Mouse (Mus musculus): ENCODE data around the gene Hpse2. TPM values are rescaled to one million over a fixed set of nuclear protein-coding genes. Genes with fewer than 3 reads are reported as not detected.
A peak's percentile ranks its signal among the peaks of the same experiment; 100 is the strongest.

The Hpse2 gene
- polyA plus RNA-seq, 1 experiment from 2014 or later, result 11.4 TPM

GRCm38 (mm10) chr19:43387071-43387770 lies 934 bp downstream of the Hpse2 start:
- TF ChIP-seq CTCF (IDR thresholded peaks at IDR 0.05; ENCODE audit: low read depth), result no peak
- H3K27me3 ChIP-seq (ENCODE audit: insufficient read depth, low read length), result peaks cover 51% of the 10 kb centered on the region
- 2% methylated on average over 14 of the region's 14 CpGs for WGBS
- peak overlapping the region; percentile 60 for H3K27ac ChIP-seq (ENCODE audit: low read depth)
- H3K4me2 ChIP-seq, result peak overlapping the region; percentile 67
- no peaks in the 10 kb centered on the region for H3K36me3 ChIP-seq (ENCODE audit: insufficient read depth)
- H3K9me3 ChIP-seq (ENCODE audit: low read depth, low read length), result no peaks in the 10 kb centered on the region
- ATAC-seq (ENCODE audit: insufficient read depth), result no peak
- H3K4me3 ChIP-seq (ENCODE audit: low read depth, low read length), result peak overlapping the region; percentile 48
- H3K4me1 ChIP-seq (ENCODE audit: insufficient read depth), result 0 out of 2 replicates have a peak, but pooled peaks cover 3% of the 10 kb centered on the region
- peak overlapping the region; percentile 64 for H3K9ac ChIP-seq
- peak; percentile 40 for DNase-seq

DNA sequence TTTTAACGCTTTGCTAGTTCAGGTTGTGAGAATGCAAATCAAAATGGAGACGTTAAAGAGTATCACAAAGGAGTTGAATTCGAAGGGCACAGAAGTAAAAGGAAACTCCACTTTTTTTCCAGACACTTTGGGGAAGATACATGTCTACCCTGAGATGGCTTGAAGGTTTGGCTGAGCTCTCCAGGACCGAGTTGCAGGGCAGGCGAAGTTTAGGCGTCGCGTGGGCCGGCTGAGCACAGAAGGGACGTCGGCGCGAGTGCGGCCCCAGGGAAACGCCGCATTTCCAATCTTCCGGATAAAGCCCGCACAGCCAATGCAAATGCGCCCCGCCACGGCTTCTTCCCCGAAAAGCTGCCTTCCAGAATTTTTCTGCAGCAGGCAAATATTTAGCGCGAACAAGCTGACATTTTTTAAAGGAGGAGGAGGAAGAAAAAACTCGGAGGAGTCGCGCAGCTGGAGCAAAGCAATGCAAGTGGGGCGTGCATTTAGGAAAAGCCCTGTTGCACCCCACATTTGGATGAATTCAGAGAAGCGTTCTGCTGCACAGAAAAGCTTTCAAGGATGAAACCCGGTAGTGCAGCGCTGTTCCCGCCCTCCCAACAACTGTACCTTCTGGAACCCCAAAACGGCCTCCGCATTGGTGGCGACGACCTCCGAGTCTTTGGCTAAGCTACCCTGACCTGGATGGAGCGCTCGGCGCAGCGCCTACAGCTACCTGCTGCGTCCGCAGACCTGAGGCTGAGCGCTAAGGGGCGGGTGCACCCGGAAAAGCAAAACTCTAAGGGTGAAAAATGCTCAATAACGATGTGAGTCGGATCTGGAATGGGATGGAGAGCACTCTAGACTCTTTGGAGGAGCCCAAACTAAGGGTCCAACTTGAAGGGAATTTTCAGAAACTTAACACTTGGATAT lies 1.9 kb downstream of the Hpse2 start:
- H3K27ac ChIP-seq (ENCODE audit: low read depth), result peak overlapping the region; percentile 60
- peaks cover 51% of the 10 kb centered on the region for H3K27me3 ChIP-seq (ENCODE audit: insufficient read depth, low read length)
- DNase-seq (peak; percentile 69), ATAC-seq (ENCODE audit: insufficient read depth) (0 out of 2 replicates have a peak, but pooled peaks have one; percentile 47)
- no peaks in the 10 kb centered on the region for H3K36me3 ChIP-seq (ENCODE audit: insufficient read depth)
- under 1% methylated on average over 48 of the region's 48 CpGs for WGBS
- peak overlapping the region; percentile 48 for H3K4me3 ChIP-seq (ENCODE audit: low read depth, low read length)
- TF ChIP-seq CTCF (IDR thresholded peaks at IDR 0.05; ENCODE audit: low read depth), result no peak
- H3K4me1 ChIP-seq (ENCODE audit: insufficient read depth), result 0 out of 2 replicates have a peak, but pooled peaks cover 3% of the 10 kb centered on the region
- peak overlapping the region; percentile 67 for H3K4me2 ChIP-seq
- H3K9me3 ChIP-seq (ENCODE audit: low read depth, low read length), result no peaks in the 10 kb centered on the region
- peak overlapping the region; percentile 64 for H3K9ac ChIP-seq

DNA sequence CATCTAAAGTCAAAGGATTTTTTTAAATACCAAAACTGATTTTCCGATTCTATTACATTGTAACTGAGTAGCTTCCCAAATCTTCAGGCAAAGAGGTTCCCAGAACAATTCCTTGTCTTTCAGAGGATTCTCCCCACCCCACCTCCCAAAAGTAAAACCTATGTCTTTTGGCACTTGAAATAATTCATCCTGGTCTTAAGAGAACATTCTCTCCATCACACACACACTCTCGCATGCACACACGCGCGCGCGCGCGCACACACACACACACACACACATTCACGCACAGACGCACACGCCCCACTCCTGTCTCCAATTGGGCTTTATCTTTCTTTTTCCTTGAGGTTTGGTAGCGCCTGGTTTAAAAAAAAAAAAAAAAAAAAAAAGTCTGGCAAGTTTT lies 2.7 kb downstream of the Hpse2 start:
- peak overlapping the region; percentile 48 for H3K4me3 ChIP-seq (ENCODE audit: low read depth, low read length)
- ATAC-seq (ENCODE audit: insufficient read depth), result no peak
- no peak for TF ChIP-seq CTCF (IDR thresholded peaks at IDR 0.05; ENCODE audit: low read depth)
- H3K9me3 ChIP-seq (ENCODE audit: low read depth, low read length), result no peaks in the 10 kb centered on the region
- no peaks in the 10 kb centered on the region for H3K36me3 ChIP-seq (ENCODE audit: insufficient read depth)
- no peak overlapping the region for H3K27ac ChIP-seq (ENCODE audit: low read depth)
- DNase-seq, result peak; percentile 49
- 0 out of 2 replicates have a peak, but pooled peaks cover 3% of the 10 kb centered on the region for H3K4me1 ChIP-seq (ENCODE audit: insufficient read depth)
- peak overlapping the region; percentile 67 for H3K4me2 ChIP-seq
- H3K9ac ChIP-seq, result peak overlapping the region; percentile 54
- 5% methylated on average over 13 of the region's 13 CpGs for WGBS
- H3K27me3 ChIP-seq (ENCODE audit: insufficient read depth, low read length), result peaks cover 51% of the 10 kb centered on the region

DNA sequence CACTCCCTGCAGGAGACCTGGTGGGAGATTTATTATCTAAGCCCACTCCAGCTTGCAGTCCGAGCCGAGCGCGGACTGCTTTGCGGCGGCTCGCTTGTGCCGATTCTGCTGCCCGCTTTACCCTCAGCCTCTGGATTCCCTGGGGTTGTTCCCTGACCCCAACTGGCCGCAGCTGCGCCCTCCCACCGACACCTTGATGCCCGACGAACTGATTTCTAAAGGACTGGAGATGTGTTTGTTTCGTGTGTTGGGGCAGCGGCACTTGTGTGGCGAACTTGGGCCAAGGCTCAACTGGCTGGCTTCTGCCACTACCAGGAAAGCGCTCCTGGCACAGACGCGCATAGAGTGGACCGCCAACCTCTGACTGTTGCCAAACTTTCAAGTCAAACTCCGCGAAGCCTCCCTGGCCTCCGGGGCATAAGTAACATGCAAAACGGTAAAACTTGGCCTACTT lies 3.1 kb downstream of the Hpse2 start:
- H3K4me3 ChIP-seq (ENCODE audit: low read depth, low read length), result peak overlapping the region; percentile 48
- H3K36me3 ChIP-seq (ENCODE audit: insufficient read depth), result no peaks in the 10 kb centered on the region
- ATAC-seq (ENCODE audit: insufficient read depth), result no peak
- H3K27ac ChIP-seq (ENCODE audit: low read depth), result no peak overlapping the region
- peaks cover 51% of the 10 kb centered on the region for H3K27me3 ChIP-seq (ENCODE audit: insufficient read depth, low read length)
- DNase-seq, result peak; percentile 70
- H3K9ac ChIP-seq, result peak overlapping the region; percentile 54
- no peaks in the 10 kb centered on the region for H3K9me3 ChIP-seq (ENCODE audit: low read depth, low read length)
- 0 out of 2 replicates have a peak, but pooled peaks cover 3% of the 10 kb centered on the region for H3K4me1 ChIP-seq (ENCODE audit: insufficient read depth)
- no peak for TF ChIP-seq CTCF (IDR thresholded peaks at IDR 0.05; ENCODE audit: low read depth)
- H3K4me2 ChIP-seq, result peak overlapping the region; percentile 67
- WGBS, result under 1% methylated on average over 25 of the region's 25 CpGs

GRCm38 (mm10) chr19:43384346-43384977 lies 3.7 kb downstream of the Hpse2 start:
- H3K36me3 ChIP-seq (ENCODE audit: insufficient read depth), result no peaks in the 10 kb centered on the region
- 0 out of 2 replicates have a peak, but pooled peaks cover 3% of the 10 kb centered on the region for H3K4me1 ChIP-seq (ENCODE audit: insufficient read depth)
- H3K27ac ChIP-seq (ENCODE audit: low read depth), result no peak overlapping the region
- H3K4me2 ChIP-seq, result peak overlapping the region; percentile 67
- ATAC-seq (ENCODE audit: insufficient read depth) (no peak), DNase-seq (peak; percentile 29)
- H3K9ac ChIP-seq, result peak overlapping the region; percentile 54
- no peaks in the 10 kb centered on the region for H3K9me3 ChIP-seq (ENCODE audit: low read depth, low read length)
- 7% methylated on average over 19 of the region's 19 CpGs for WGBS
- no peak for TF ChIP-seq CTCF (IDR thresholded peaks at IDR 0.05; ENCODE audit: low read depth)
- H3K4me3 ChIP-seq (ENCODE audit: low read depth, low read length), result peak overlapping the region; percentile 48
- H3K27me3 ChIP-seq (ENCODE audit: insufficient read depth, low read length), result peaks cover 51% of the 10 kb centered on the region

DNA sequence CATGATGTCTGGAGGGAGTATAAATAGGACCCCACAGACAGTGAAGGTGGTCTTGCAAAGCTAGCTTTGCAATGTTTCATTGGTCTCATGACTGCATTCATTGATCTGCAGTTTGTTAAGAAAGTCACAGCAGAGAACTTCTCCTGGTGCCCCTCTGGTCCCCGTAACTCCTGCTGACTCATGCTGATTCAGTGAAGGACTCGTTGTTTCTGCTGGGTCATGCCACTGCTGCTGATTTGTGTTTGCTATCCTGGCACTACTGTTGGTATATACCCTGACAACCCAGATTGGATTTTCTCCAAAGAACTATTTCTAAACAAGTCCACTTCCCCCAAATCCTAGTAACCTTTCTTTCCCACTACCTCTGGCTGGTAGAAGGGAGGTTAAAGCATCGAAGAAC lies 29.3 kb downstream of the Hpse2 start:
- DNase-seq (no peak), ATAC-seq (ENCODE audit: insufficient read depth) (no peak)
- H3K9me3 ChIP-seq (ENCODE audit: low read depth, low read length), result no peaks in the 10 kb centered on the region
- no peak for TF ChIP-seq CTCF (IDR thresholded peaks at IDR 0.05; ENCODE audit: low read depth)
- H3K9ac ChIP-seq, result no peak overlapping the region
- H3K27me3 ChIP-seq (ENCODE audit: insufficient read depth, low read length), result no peaks in the 10 kb centered on the region
- H3K4me1 ChIP-seq (ENCODE audit: insufficient read depth), result no peaks in the 10 kb centered on the region
- no peak overlapping the region for H3K4me2 ChIP-seq
- no peaks in the 10 kb centered on the region for H3K36me3 ChIP-seq (ENCODE audit: insufficient read depth)
- H3K4me3 ChIP-seq (ENCODE audit: low read depth, low read length), result no peak overlapping the region
- H3K27ac ChIP-seq (ENCODE audit: low read depth), result no peak overlapping the region
- WGBS, result 83% methylated on average over 3 of the region's 3 CpGs
